ENCODE assay signal across 17 mouse cellular contexts in genomic region chr4:102424104-102424503, GRCm38 (mm10).
"Had no signal": no experiment of that assay in that cellular context is flagged by ENCODE, and none has a peak within 500 bp of the region (broad histone marks: within the 10 kb centered on the region; RNA-seq: fewer than 3 reads in every experiment).

No protein-coding gene starts in this region.

- ATAC-seq: liver, embryonic 12.5 days; liver, postnatal 0 days; lung, postnatal 0 days; midbrain, embryonic 13.5 days; midbrain, embryonic 15.5 days; midbrain, embryonic 16.5 days had no signal

- DNase-seq: left cerebral cortex, postnatal 4 days; liver; liver, embryonic 13.5 days; liver, postnatal 0 days; lung, adult 18-20 months; lung, adult 2 months; lung, embryonic 14.5 days; lung, postnatal 10 days; lung, postnatal 14 days; lung, postnatal 36 days; lung, postnatal 4 days; midbrain, embryonic 14.5 days had no signal
